34 mouse cellular contexts compared by ENCODE assay signal in genomic region chr15:100292326-100292725, GRCm38 (mm10). TPM values are rescaled to one million over a fixed set of nuclear protein-coding genes. Genes with fewer than 3 reads are reported as not detected.
DNase-seq lines count a peak whose midpoint lies in the region; ATAC-seq and TF ChIP-seq lines count a peak whose summit lies in the region.
"Had no signal": no experiment of that assay in that cellular context is flagged by ENCODE, and none has a peak within 500 bp of the region (broad histone marks: within the 10 kb centered on the region; RNA-seq: fewer than 3 reads in every experiment).

No protein-coding gene starts in this region.

- H3K27ac ChIP-seq in kidney, postnatal 0 days, result no peak overlapping the region
- no peak overlapping the region for H3K27ac ChIP-seq in ES-Bruce4 (ENCODE audit: insufficient read depth, low read length)
- H3K27ac ChIP-seq in hindbrain, postnatal 0 days, result no peak overlapping the region
- H3K27ac ChIP-seq: embryonic facial prominence, embryonic 13.5 days; embryonic facial prominence, embryonic 15.5 days; forebrain, embryonic 10.5 days; forebrain, embryonic 12.5 days had no signal

- TF ChIP-seq EP300 in ES-Bruce4 (IDR thresholded peaks at IDR 0.05; ENCODE audit: insufficient read depth, low read depth, low read length), result peak; percentile 80

- no peak overlapping the region for H3K9ac ChIP-seq in kidney, postnatal 0 days (ENCODE audit: low read depth, low read length)
- H3K9ac ChIP-seq in ES-Bruce4 (ENCODE audit: low read depth, poor library complexity, severe bottlenecking), result no peak overlapping the region
- H3K9ac ChIP-seq in hindbrain, postnatal 0 days (replicated peaks; ENCODE audit: low read length), result no peak overlapping the region
- H3K9ac ChIP-seq: embryonic facial prominence, embryonic 13.5 days; embryonic facial prominence, embryonic 15.5 days; forebrain, embryonic 12.5 days had no signal

- H3K27me3 ChIP-seq in kidney, postnatal 0 days (ENCODE audit: insufficient read depth, low read length), result no peaks in the 10 kb centered on the region
- no peaks in the 10 kb centered on the region for H3K27me3 ChIP-seq in ES-Bruce4 (ENCODE audit: control insufficient read depth, insufficient read depth, low read length, poor library complexity, severe bottlenecking)
- no peaks in the 10 kb centered on the region for H3K27me3 ChIP-seq in hindbrain, postnatal 0 days (ENCODE audit: insufficient read depth, low read length)
- H3K27me3 ChIP-seq: CH12.LX; embryonic facial prominence, embryonic 13.5 days; embryonic facial prominence, embryonic 15.5 days; forebrain, embryonic 12.5 days; Patski had no signal

- H3K9me3 ChIP-seq in kidney, postnatal 0 days (replicated peaks; ENCODE audit: low read length), result no peaks in the 10 kb centered on the region
- no peaks in the 10 kb centered on the region for H3K9me3 ChIP-seq in ES-Bruce4 (replicated peaks; ENCODE audit: control insufficient read depth, insufficient read depth, low read length, poor library complexity, severe bottlenecking)
- H3K9me3 ChIP-seq in hindbrain, postnatal 0 days (ENCODE audit: low read length), result no peaks in the 10 kb centered on the region
- H3K9me3 ChIP-seq: embryonic facial prominence, embryonic 13.5 days; embryonic facial prominence, embryonic 15.5 days; forebrain, embryonic 10.5 days; forebrain, embryonic 12.5 days; G1E had no signal

- H3K36me3 ChIP-seq in kidney, postnatal 0 days (ENCODE audit: insufficient read depth, low read length), result no peaks in the 10 kb centered on the region
- H3K36me3 ChIP-seq in ES-Bruce4 (ENCODE audit: control insufficient read depth, insufficient read depth, low read length, poor library complexity, severe bottlenecking), result no peaks in the 10 kb centered on the region
- no peaks in the 10 kb centered on the region for H3K36me3 ChIP-seq in hindbrain, postnatal 0 days (ENCODE audit: insufficient read depth, low read length)
- H3K36me3 ChIP-seq: embryonic facial prominence, embryonic 13.5 days; embryonic facial prominence, embryonic 15.5 days; forebrain, embryonic 10.5 days; forebrain, embryonic 12.5 days; G1E had no signal

- no peak overlapping the region for H3K4me3 ChIP-seq in kidney, postnatal 0 days (replicated peaks; ENCODE audit: low read depth, low read length)
- no peak overlapping the region for H3K4me3 ChIP-seq in ES-Bruce4 (ENCODE audit: low read depth, low read length)
- no peak overlapping the region for H3K4me3 ChIP-seq in hindbrain, postnatal 0 days (ENCODE audit: low read length)
- H3K4me3 ChIP-seq: embryonic facial prominence, embryonic 13.5 days; embryonic facial prominence, embryonic 15.5 days; erythroblast, embryonic 14.5 days; forebrain, embryonic 10.5 days; forebrain, embryonic 12.5 days had no signal

- no peaks in the 10 kb centered on the region for H3K4me1 ChIP-seq in kidney, postnatal 0 days (replicated peaks; ENCODE audit: insufficient read depth, low read length)
- H3K4me1 ChIP-seq in ES-Bruce4 (ENCODE audit: control insufficient read depth, insufficient read depth, low read length), result no peaks in the 10 kb centered on the region
- H3K4me1 ChIP-seq in hindbrain, postnatal 0 days (ENCODE audit: insufficient read depth, low read length), result no peaks in the 10 kb centered on the region
- H3K4me1 ChIP-seq: embryonic facial prominence, embryonic 13.5 days; embryonic facial prominence, embryonic 15.5 days; forebrain, embryonic 12.5 days had no signal

- DNase-seq in kidney, postnatal 0 days (ENCODE audit: low spot score), result peak; percentile 33
- DNase-seq in kidney, postnatal 14 days, result no peak
- DNase-seq in 3T3-L1 (ENCODE audit: low read depth, low spot score) (peak; percentile 28), R1 (ENCODE audit: low read depth, low spot score) (peak; percentile 81)
- no peak for DNase-seq in hindbrain, postnatal 0 days (ENCODE audit: low spot score)
- no peak for DNase-seq in ovary, postnatal 10 days (ENCODE audit: low spot score)
- no peak for DNase-seq in cerebellum, adult 18-20 months
- DNase-seq: adrenal gland, adult 8-10 months; adrenal gland, postnatal 14 days; adrenal gland, postnatal 36 days; B cell, adult 2 months; cerebellum, adult 11-12 months; cerebellum, adult 8-10 months; cerebellum, adult 9-11 months; cerebellum, postnatal 14 days; cerebellum, postnatal 36 days; embryo, embryonic 11 days had no signal

- TF ChIP-seq POLR2A in ES-Bruce4 (IDR thresholded peaks at IDR 0.05; ENCODE audit: insufficient read depth, low read length), result no peak

- TF ChIP-seq CTCF in kidney, postnatal 0 days (IDR thresholded peaks at IDR 0.05; ENCODE audit: low read depth), result no peak
- no peak for TF ChIP-seq CTCF in ES-Bruce4 (IDR thresholded peaks at IDR 0.05; ENCODE audit: low read depth, low read length)
- TF ChIP-seq CTCF in hindbrain, postnatal 0 days (IDR thresholded peaks at IDR 0.05; ENCODE audit: low read depth), result no peak

- H3K4me2 ChIP-seq in kidney, postnatal 0 days (ENCODE audit: low read length), result no peak overlapping the region
- no peak overlapping the region for H3K4me2 ChIP-seq in hindbrain, postnatal 0 days (ENCODE audit: low read depth, low read length)
- H3K4me2 ChIP-seq: embryonic facial prominence, embryonic 13.5 days; embryonic facial prominence, embryonic 15.5 days; forebrain, embryonic 12.5 days had no signal

- ATAC-seq in kidney, postnatal 0 days (replicated peaks; ENCODE audit: low FRiP score, low read depth), result no peak
- ATAC-seq in hindbrain, postnatal 0 days, result no peak
- ATAC-seq: activated CD4-positive, CD25-positive, alpha-beta regulatory T cell, adult 4 months; CD4-positive, CD25-positive, alpha-beta regulatory T cell, adult 4 months; forebrain, embryonic 14.5 days; forebrain, embryonic 16.5 days; Patski had no signal

- WGBS in kidney, postnatal 0 days, result 34% methylated on average over 7 of the region's 7 CpGs
- WGBS in hindbrain, postnatal 0 days, result 63% methylated on average over 7 of the region's 7 CpGs

RNA-seq across cellular contexts. Expression of gene Mettl7a1, which starts 11.6 kb away (rescaled TPM):
- polyA plus RNA-seq in kidney, postnatal 0 days (2015; fragmentation: Nextera tagmentation; extraction: Ambion mirVana), result 14.3 and 15.0 TPM in 2 replicates
- polyA plus RNA-seq in ES-Bruce4 (2011; ENCODE audit: insufficient read depth, insufficient read length, low read depth, missing spikeins), result 9.7 and 11.5 TPM in 2 replicates
- total RNA-seq in hindbrain, postnatal 0 days (2014; rRNA removed), result 4.9 and 9.3 TPM in 2 replicates
- 1.8 and 2.6 TPM in 2 replicates for polyA plus RNA-seq in hindbrain, postnatal 0 days (2015; fragmentation: Nextera tagmentation; extraction: Ambion mirVana)

RNA-seq across cellular contexts. Expression of gene Tmprss12, which starts 11.7 kb away (rescaled TPM):
- polyA plus RNA-seq in kidney, postnatal 0 days (2015; fragmentation: Nextera tagmentation; extraction: Ambion mirVana), result not detected in 2 replicates
- 3.2 and 4.1 TPM in 2 replicates for polyA plus RNA-seq in ES-Bruce4 (2011; ENCODE audit: insufficient read depth, insufficient read length, low read depth, missing spikeins)
- not detected in 2 replicates for total RNA-seq in hindbrain, postnatal 0 days (2014; rRNA removed)
- polyA plus RNA-seq in hindbrain, postnatal 0 days (2015; fragmentation: Nextera tagmentation; extraction: Ambion mirVana), result not detected in 2 replicates
- total RNA-seq: adrenal gland, adult 18-20 months; adrenal gland, adult 8-10 months; adrenal gland, postnatal 14 days; adrenal gland, postnatal 36 days; CH12.LX; common myeloid progenitor, adult 5-6 weeks; G1E had no signal
- polyA plus RNA-seq: activated CD4-positive, CD25-positive, alpha-beta regulatory T cell, adult 4 months; CD4-positive, CD25-positive, alpha-beta regulatory T cell, adult 4 months; embryonic facial prominence, embryonic 11.5 days; embryonic facial prominence, embryonic 13.5 days; embryonic facial prominence, embryonic 15.5 days; erythroblast, embryonic 14.5 days; forebrain, embryonic 10.5 days; forebrain, embryonic 12.5 days; forebrain, embryonic 14.5 days; forebrain, embryonic 16.5 days; frontal cortex, adult 2 months; G1E; Patski had no signal

RNA-seq across cellular contexts. Expression of gene Mettl7a3, which starts 42.4 kb away (rescaled TPM):
- 0.23 and 0.41 TPM in 2 replicates for polyA plus RNA-seq in kidney, postnatal 0 days (2015; fragmentation: Nextera tagmentation; extraction: Ambion mirVana)
- polyA plus RNA-seq in ES-Bruce4 (2011; ENCODE audit: insufficient read depth, insufficient read length, low read depth, missing spikeins), result not detected in 2 replicates
- total RNA-seq in hindbrain, postnatal 0 days (2014; rRNA removed), result 0.36 and 1.2 TPM in 2 replicates
- polyA plus RNA-seq in hindbrain, postnatal 0 days (2015; fragmentation: Nextera tagmentation; extraction: Ambion mirVana), result 0.10 and 0.25 TPM in 2 replicates
- total RNA-seq: adrenal gland, postnatal 14 days; adrenal gland, postnatal 36 days; CH12.LX; common myeloid progenitor, adult 5-6 weeks had no signal
- polyA plus RNA-seq: activated CD4-positive, CD25-positive, alpha-beta regulatory T cell, adult 4 months; erythroblast, embryonic 14.5 days; forebrain, embryonic 10.5 days; forebrain, embryonic 12.5 days; forebrain, embryonic 14.5 days; forebrain, embryonic 16.5 days; G1E had no signal

Comparison
In these comparisons a context has a peak if more than half of its experiments do, and no peak if none do; other contexts are left out.
1. DNase-seq: peak in kidney, postnatal 0 days (single experiment), 3T3-L1 (single experiment) and R1 (single experiment); none in kidney, postnatal 14 days (single experiment), hindbrain, postnatal 0 days (single experiment), ovary, postnatal 10 days (single experiment) and cerebellum, adult 18-20 months (0 of 2).